Mouse (Mus musculus): Measurements from ENCODE around the gene Zfp626.
"Not testable (repeated sequence)": the region's sequence is repeated elsewhere in the genome, so short reads cannot be mapped to it uniquely, and the experiment has no call there.

Zfp626 gene

GRCm38 (mm10) chr7:27806896-27807295 lies at the start of gene Zfp626:
Zfp626 (plus strand) TSS chr7:27807196.
- not testable (repeated sequence) for DNase-seq (ENCODE audit: inconsistent ontology term)

GRCm38 (mm10) chr7:27765176-27765886 lies 41.7 kb upstream of the Zfp626 start:
- no peak for DNase-seq (ENCODE audit: inconsistent ontology term)

GRCm38 (mm10) chr7:27789306-27789705 lies 17.7 kb upstream of the Zfp626 start:
- DNase-seq (ENCODE audit: inconsistent ontology term) = no peak

GRCm38 (mm10) chr7:27793865-27794264 lies 13.1 kb upstream of the Zfp626 start:
- not testable (repeated sequence) for DNase-seq (ENCODE audit: inconsistent ontology term)

- DNase-seq (ENCODE audit: inconsistent ontology term) = peak; percentile 92
These were observed 12.4 kb upstream of the Zfp626 start for GRCm38 (mm10) chr7:27794566-27794965.

- DNase-seq (ENCODE audit: inconsistent ontology term) = peak; percentile 17
These were observed 8.8 kb upstream of the Zfp626 start for GRCm38 (mm10) chr7:27797906-27798811.

- DNase-seq (ENCODE audit: inconsistent ontology term) = peak; percentile 23
These were observed 5.9 kb upstream of the Zfp626 start for GRCm38 (mm10) chr7:27801137-27801536.

GRCm38 (mm10) chr7:27802986-27803385 lies 4.0 kb upstream of the Zfp626 start:
- no peak for DNase-seq (ENCODE audit: inconsistent ontology term)

- peak; percentile 73 for DNase-seq (ENCODE audit: inconsistent ontology term)
These were observed 2.5 kb upstream of the Zfp626 start for GRCm38 (mm10) chr7:27804297-27805030.

- DNase-seq (ENCODE audit: inconsistent ontology term) = not testable (repeated sequence)
These were observed 309 bp downstream of the Zfp626 start for GRCm38 (mm10) chr7:27807305-27807704.

GRCm38 (mm10) chr7:27818526-27819110 lies 11.6 kb downstream of the Zfp626 start:
- peak; percentile 60 for DNase-seq (ENCODE audit: inconsistent ontology term)

- DNase-seq (ENCODE audit: inconsistent ontology term) = no peak
These were observed 15.6 kb downstream of the Zfp626 start for GRCm38 (mm10) chr7:27822611-27823010.

- DNase-seq (ENCODE audit: inconsistent ontology term) = no peak
These were observed 27.1 kb downstream of the Zfp626 start for GRCm38 (mm10) chr7:27834131-27834530.

GRCm38 (mm10) chr7:27837896-27838295 lies 30.9 kb downstream of the Zfp626 start:
- no peak for DNase-seq (ENCODE audit: inconsistent ontology term)

- peak; percentile 91 for DNase-seq (ENCODE audit: inconsistent ontology term)
These were observed 31.6 kb downstream of the Zfp626 start, which contains the start of gene Zfp59 for GRCm38 (mm10) chr7:27838323-27839249. Zfp59 (plus strand) TSS chr7:27838607.

GRCm38 (mm10) chr7:27839596-27839995 lies 32.6 kb downstream of the Zfp626 start:
- DNase-seq (ENCODE audit: inconsistent ontology term) = no peak

- no peak for DNase-seq (ENCODE audit: inconsistent ontology term)
These were observed 33.1 kb downstream of the Zfp626 start for GRCm38 (mm10) chr7:27840104-27840503.

- DNase-seq (ENCODE audit: inconsistent ontology term) = no peak
These were observed 50.2 kb downstream of the Zfp626 start, which contains the start of gene Zfp607a for GRCm38 (mm10) chr7:27857227-27857626. Zfp607a (plus strand) TSS chr7:27857527.

GRCm38 (mm10) chr7:27859301-27860251 lies 52.6 kb downstream of the Zfp626 start:
- no peak for DNase-seq (ENCODE audit: inconsistent ontology term)

Measured in Muller cell, postnatal 12 days (primary cell).